Mouse (Mus musculus): ENCODE data around the gene Rab3ip. TPM values are rescaled to one million over a fixed set of nuclear protein-coding genes. Genes with fewer than 3 reads are reported as not detected.

Gene Rab3ip
- total RNA-seq, 2 experiments from 2014 or later, result 8.0 to 13.5 TPM

- no peak for ATAC-seq (replicated peaks; ENCODE audit: low FRiP score, low TSS enrichment, poor library complexity, severe bottlenecking)
Measured at GRCm38 (mm10) chr10:116926428-116927113, 24.0 kb downstream of the Rab3ip start.

- ATAC-seq (replicated peaks; ENCODE audit: low FRiP score, low TSS enrichment, poor library complexity, severe bottlenecking), result no peak
Measured at GRCm38 (mm10) chr10:116923651-116924495, 26.7 kb downstream of the Rab3ip start.

- no peak for ATAC-seq (replicated peaks; ENCODE audit: low FRiP score, low TSS enrichment, poor library complexity, severe bottlenecking)
Measured at GRCm38 (mm10) chr10:116922161-116922560, 28.4 kb downstream of the Rab3ip start.

GRCm38 (mm10) chr10:116921416-116921815, 29.2 kb downstream of the Rab3ip start:
- no peak for ATAC-seq (replicated peaks; ENCODE audit: low FRiP score, low TSS enrichment, poor library complexity, severe bottlenecking)

GRCm38 (mm10) chr10:116920641-116921040, 29.9 kb downstream of the Rab3ip start:
- ATAC-seq (replicated peaks; ENCODE audit: low FRiP score, low TSS enrichment, poor library complexity, severe bottlenecking), result no peak

- no peak for ATAC-seq (replicated peaks; ENCODE audit: low FRiP score, low TSS enrichment, poor library complexity, severe bottlenecking)
Measured at GRCm38 (mm10) chr10:116919368-116920317, 30.9 kb downstream of the Rab3ip start.

- ATAC-seq (replicated peaks; ENCODE audit: low FRiP score, low TSS enrichment, poor library complexity, severe bottlenecking), result no peak
Measured at GRCm38 (mm10) chr10:116916581-116916980, 34.0 kb downstream of the Rab3ip start.

GRCm38 (mm10) chr10:116915286-116915685, 35.3 kb downstream of the Rab3ip start:
- no peak for ATAC-seq (replicated peaks; ENCODE audit: low FRiP score, low TSS enrichment, poor library complexity, severe bottlenecking)

- no peak for ATAC-seq (replicated peaks; ENCODE audit: low FRiP score, low TSS enrichment, poor library complexity, severe bottlenecking)
Measured at GRCm38 (mm10) chr10:116914586-116914985, 36.0 kb downstream of the Rab3ip start.

GRCm38 (mm10) chr10:116913647-116914273, 36.8 kb downstream of the Rab3ip start:
- no peak for ATAC-seq (replicated peaks; ENCODE audit: low FRiP score, low TSS enrichment, poor library complexity, severe bottlenecking)

- ATAC-seq (replicated peaks; ENCODE audit: low FRiP score, low TSS enrichment, poor library complexity, severe bottlenecking), result no peak
Measured at GRCm38 (mm10) chr10:116912850-116913249, 37.7 kb downstream of the Rab3ip start.

- ATAC-seq (replicated peaks; ENCODE audit: low FRiP score, low TSS enrichment, poor library complexity, severe bottlenecking), result peak; percentile 75
Measured at GRCm38 (mm10) chr10:116908901-116909642, 41.5 kb downstream of the Rab3ip start.

- ATAC-seq (replicated peaks; ENCODE audit: low FRiP score, low TSS enrichment, poor library complexity, severe bottlenecking), result no peak
Measured at GRCm38 (mm10) chr10:116906794-116907193, 43.8 kb downstream of the Rab3ip start.

- ATAC-seq (replicated peaks; ENCODE audit: low FRiP score, low TSS enrichment, poor library complexity, severe bottlenecking), result no peak
Measured at GRCm38 (mm10) chr10:116904503-116904908, 46.1 kb downstream of the Rab3ip start.

GRCm38 (mm10) chr10:116896336-116897177, 54.0 kb downstream of the Rab3ip start, which contains the start of gene Myrfl:
Gene Myrfl (minus strand): TSS chr10:116896919.
- no peak for ATAC-seq (replicated peaks; ENCODE audit: low FRiP score, low TSS enrichment, poor library complexity, severe bottlenecking)

- ATAC-seq (replicated peaks; ENCODE audit: low FRiP score, low TSS enrichment, poor library complexity, severe bottlenecking), result no peak
Measured at GRCm38 (mm10) chr10:116895108-116895833, 55.3 kb downstream of the Rab3ip start.

- ATAC-seq (replicated peaks; ENCODE audit: low FRiP score, low TSS enrichment, poor library complexity, severe bottlenecking), result no peak
Measured at GRCm38 (mm10) chr10:116894540-116894939, 56.0 kb downstream of the Rab3ip start.
